8 mouse cellular contexts compared by ENCODE assay signal in genomic region chr13:49400139-49400538, GRCm38 (mm10). TPM values are rescaled to one million over a fixed set of nuclear protein-coding genes. Genes with fewer than 3 reads are reported as not detected.
DNase-seq lines count a peak whose midpoint lies in the region; ATAC-seq lines count a peak whose summit lies in the region.

No protein-coding gene starts in this region.

- no peak overlapping the region for H3K4me3 ChIP-seq in hindbrain, embryonic 14.5 days (replicated peaks; ENCODE audit: low read length)

- no peaks in the 10 kb centered on the region for H3K9me3 ChIP-seq in hindbrain, embryonic 14.5 days (ENCODE audit: control insufficient read depth, low read length)

- no peaks in the 10 kb centered on the region for H3K4me1 ChIP-seq in hindbrain, embryonic 14.5 days (replicated peaks; ENCODE audit: control insufficient read depth, insufficient read depth, low read length)

- WGBS in hindbrain, embryonic 14.5 days, result 63% methylated on average over 6 of the region's 6 CpGs

- 0 out of 2 replicates have a peak, but pooled peaks cover 6% of the 10 kb centered on the region for H3K36me3 ChIP-seq in hindbrain, embryonic 14.5 days (replicated peaks; ENCODE audit: control insufficient read depth, insufficient read depth)

- H3K9ac ChIP-seq in hindbrain, embryonic 14.5 days, result no peak overlapping the region

- no peak overlapping the region for H3K27ac ChIP-seq in hindbrain, embryonic 14.5 days

- peak; percentile 38 to 40 for DNase-seq in cerebellum, postnatal 10 days
- no peak for DNase-seq in cerebellum, adult 8-10 months
- DNase-seq in urinary bladder, postnatal 14 days (ENCODE audit: low spot score), result peak; percentile 51
- no peak for DNase-seq in urinary bladder, postnatal 10 days (ENCODE audit: low spot score)
- peak; percentile 69 for DNase-seq in hindbrain, embryonic 14.5 days (ENCODE audit: low spot score)
- DNase-seq in lung, postnatal 14 days, result peak; percentile 38
- no peak for DNase-seq in layer of hippocampus, postnatal 14 days (ENCODE audit: low spot score in 2 of 2)
- DNase-seq in ovary, adult 18-20 months (ENCODE audit: low spot score), result no peak

- H3K4me2 ChIP-seq in hindbrain, embryonic 14.5 days (replicated peaks), result no peak overlapping the region

- ATAC-seq in hindbrain, embryonic 14.5 days (ENCODE audit: low FRiP score), result peak; percentile 79; the same call in 1 of the 2 replicates

- H3K27me3 ChIP-seq in hindbrain, embryonic 14.5 days (ENCODE audit: control insufficient read depth, insufficient read depth, low read length), result no peaks in the 10 kb centered on the region

RNA-seq across cellular contexts. Expression of gene Ippk, which starts 20.9 kb away (rescaled TPM):
- 13.4 and 13.7 TPM in 2 replicates for polyA plus RNA-seq in hindbrain, embryonic 14.5 days (2014; fragmentation: Nextera tagmentation; extraction: Ambion mirVana)
- 10 to 100 TPM; 21.7 to 22.1 TPM for total RNA-seq in layer of hippocampus, postnatal 14 days (2021)

RNA-seq across cellular contexts. Expression of gene Bicd2, which starts 58.8 kb away (rescaled TPM):
- 30.7 and 33.3 TPM in 2 replicates for polyA plus RNA-seq in hindbrain, embryonic 14.5 days (2014; fragmentation: Nextera tagmentation; extraction: Ambion mirVana)
- total RNA-seq in layer of hippocampus, postnatal 14 days (2021), result 10 to 100 TPM; 47.9 to 48.6 TPM

Comparison
In these comparisons a context has a peak if more than half of its experiments do, and no peak if none do; other contexts are left out.
1. DNase-seq: peak in cerebellum, postnatal 10 days (2 of 2), urinary bladder, postnatal 14 days (single experiment), hindbrain, embryonic 14.5 days (single experiment) and lung, postnatal 14 days (single experiment); none in cerebellum, adult 8-10 months (single experiment), urinary bladder, postnatal 10 days (single experiment), layer of hippocampus, postnatal 14 days (0 of 2) and ovary, adult 18-20 months (single experiment).